Mouse (Mus musculus) hindbrain, embryonic 15.5 days (tissue): ENCODE measurements around the gene Acot2. TPM values are rescaled to one million over a fixed set of nuclear protein-coding genes. Genes with fewer than 3 reads are reported as not detected.

ENCODE experiments used
- ATAC-seq: fragments of 200-750 bp; cut with Nextera tagmentation; 2 replicates; pipeline ENCODE4 v1.8.0; 2017; ENCODE audit warnings: low read depth, moderate number of reproducible peaks, moderate TSS enrichment; ENCODE audit not compliant: low FRiP score
- H3K27ac ChIP-seq: fragments of 300-500 bp; sonication (generic); replicated peaks from 2 replicates; pipeline ENCODE4 v1.5.1; 2015; ENCODE audit warnings: mild to moderate bottlenecking, inconsistent platforms
- H3K27me3 ChIP-seq: fragments of 300-500 bp; sonication (generic); 2 replicates; pipeline ENCODE4 v1.6.1; 2015; ENCODE audit warnings: control low read depth, inconsistent platforms
- H3K36me3 ChIP-seq: fragments of 300-500 bp; sonication (generic); 2 replicates; pipeline ENCODE4 v1.6.1; 2015; ENCODE audit warnings: control low read depth, inconsistent platforms
- H3K4me1 ChIP-seq: fragments of 300-500 bp; sonication (generic); replicated peaks from 2 replicates; pipeline ENCODE4 v1.6.1; 2015; ENCODE audit warnings: control low read depth, inconsistent platforms
- H3K4me2 ChIP-seq: fragments of 300-500 bp; sonication (generic); 2 replicates; pipeline ENCODE4 v1.6.1; 2015; ENCODE audit warnings: moderate library complexity, mild to moderate bottlenecking, inconsistent platforms
- H3K4me3 ChIP-seq: fragments of 300-500 bp; sonication (generic); 2 replicates; pipeline ENCODE4 v1.5.1; 2015; ENCODE audit warnings: mild to moderate bottlenecking, inconsistent platforms
- H3K9ac ChIP-seq: fragments of 300-500 bp; sonication (generic); 2 replicates; pipeline ENCODE4 v1.6.1; 2015; ENCODE audit warnings: inconsistent platforms
- H3K9me3 ChIP-seq: fragments of 300-500 bp; sonication (generic); 2 replicates; pipeline ENCODE4 v1.6.1; 2016; ENCODE audit warnings: control low read depth, inconsistent platforms
- WGBS: fragments of 180-500 bp; shearing (Covaris S2); methylation state at CpG from one replicate; pipeline ENCODE4 v1.1.7; 2015; 5-methylcytosine and 5-hydroxymethylcytosine counted together
- polyA plus RNA-seq: library from polyadenylated mRNA; unstranded; fragments of >200 nt; fragmentation: Nextera tagmentation; extraction: Ambion mirVana; gene quantifications from 2 replicates; pipeline ENCODE4 v1.2.1, GENCODE M21; 2015

The Acot2 gene
- polyA plus RNA-seq, 1 experiment from 2014 or later: 16.9 TPM

- peaks cover 33% of the 10 kb centered on the region for H3K4me1 ChIP-seq
- H3K9me3 ChIP-seq: no peaks in the 10 kb centered on the region
- peak overlapping the region; percentile 86; the same call in 1 of the 2 replicates for H3K27ac ChIP-seq
- H3K4me2 ChIP-seq: peak overlapping the region; percentile 85
- ATAC-seq: no peak
- H3K4me3 ChIP-seq: peak overlapping the region; percentile 98
- H3K36me3 ChIP-seq: peaks cover 9% of the 10 kb centered on the region
- no peaks in the 10 kb centered on the region for H3K27me3 ChIP-seq
- 68% methylated on average over 32 of the region's 32 CpGs for WGBS
- H3K9ac ChIP-seq: peak overlapping the region; percentile 65
These were observed 35.7 kb upstream of the Acot2 start for GRCm38 (mm10) chr12:83951711-83952575.

GRCm38 (mm10) chr12:83958278-83958677, 29.4 kb upstream of the Acot2 start:
- H3K4me2 ChIP-seq: no peak overlapping the region
- no peak for ATAC-seq
- WGBS: 94% methylated on average over 9 of the region's 9 CpGs

GRCm38 (mm10) chr12:83965235-83965634, 22.4 kb upstream of the Acot2 start:
- 87% methylated on average over 7 of the region's 7 CpGs for WGBS
- Histone ChIP-seq H3K9ac (no peak overlapping the region), H3K4me1 (no peaks in the 10 kb centered on the region), H3K27me3 (no peaks in the 10 kb centered on the region), H3K9me3 (no peaks in the 10 kb centered on the region), H3K4me3 (no peak overlapping the region), H3K36me3 (no peaks in the 10 kb centered on the region), H3K4me2 (no peak overlapping the region), H3K27ac (no peak overlapping the region)
- ATAC-seq: no peak

More at GRCm38 (mm10) chr12:83958278-83958677, 29.4 kb upstream of the Acot2 start:
- Histone ChIP-seq H3K4me1 (peaks cover 5% of the 10 kb centered on the region), H3K27ac (no peak overlapping the region), H3K9me3 (no peaks in the 10 kb centered on the region), H3K36me3 (peaks cover 6% of the 10 kb centered on the region), H3K9ac (no peak overlapping the region), H3K4me3 (no peak overlapping the region), H3K27me3 (no peaks in the 10 kb centered on the region)

GRCm38 (mm10) chr12:83972117-83972516, 15.5 kb upstream of the Acot2 start:
- Histone ChIP-seq H3K9ac (no peak overlapping the region), H3K36me3 (no peaks in the 10 kb centered on the region), H3K27ac (no peak overlapping the region), H3K4me2 (no peak overlapping the region), H3K9me3 (no peaks in the 10 kb centered on the region), H3K4me1 (no peaks in the 10 kb centered on the region), H3K4me3 (no peak overlapping the region), H3K27me3 (no peaks in the 10 kb centered on the region)
- WGBS: 76% methylated on average over 2 of the region's 2 CpGs
- ATAC-seq: no peak

- ATAC-seq: no peak
- H3K36me3 ChIP-seq: no peaks in the 10 kb centered on the region
- no peak overlapping the region for H3K4me2 ChIP-seq
- H3K9me3 ChIP-seq: no peaks in the 10 kb centered on the region
- 89% methylated on average over 6 of the region's 6 CpGs for WGBS
- H3K27me3 ChIP-seq: no peaks in the 10 kb centered on the region
- H3K4me3 ChIP-seq: no peak overlapping the region
- H3K4me1 ChIP-seq: no peaks in the 10 kb centered on the region
- no peak overlapping the region for H3K9ac ChIP-seq
- no peak overlapping the region for H3K27ac ChIP-seq
These were observed 8.8 kb upstream of the Acot2 start for GRCm38 (mm10) chr12:83978862-83979261.

- Histone ChIP-seq H3K9me3 (no peaks in the 10 kb centered on the region), H3K27ac (no peak overlapping the region), H3K27me3 (no peaks in the 10 kb centered on the region), H3K4me3 (no peak overlapping the region), H3K4me2 (no peak overlapping the region), H3K36me3 (no peaks in the 10 kb centered on the region), H3K4me1 (no peaks in the 10 kb centered on the region), H3K9ac (no peak overlapping the region)
- no peak for ATAC-seq
- 93% methylated on average over 4 of the region's 4 CpGs for WGBS
These were observed 6.0 kb upstream of the Acot2 start for GRCm38 (mm10) chr12:83981615-83982014.

- H3K27me3 ChIP-seq: no peaks in the 10 kb centered on the region
- H3K4me1 ChIP-seq: peaks cover 9% of the 10 kb centered on the region
- no peak for ATAC-seq
- H3K9me3 ChIP-seq: no peaks in the 10 kb centered on the region
- H3K36me3 ChIP-seq: no peaks in the 10 kb centered on the region
- no peak within 1 kb of the TSS for H3K4me2 ChIP-seq
- 82% methylated on average over 4 of the region's 4 CpGs for WGBS
- H3K4me3 ChIP-seq: no peak within 1 kb of the TSS
- no peak within 1 kb of the TSS for H3K27ac ChIP-seq
- H3K9ac ChIP-seq: no peak within 1 kb of the TSS
These were observed 2.9 kb upstream of the Acot2 start, which contains the start of gene Heatr4 for GRCm38 (mm10) chr12:83984752-83985151. Gene Heatr4, minus strand, starts transcription at chr12:83984852.

- Histone ChIP-seq H3K4me2 (peak overlapping the region; percentile 62), H3K27me3 (no peaks in the 10 kb centered on the region), H3K27ac (peak overlapping the region; percentile 91), H3K9me3 (no peaks in the 10 kb centered on the region), H3K4me3 (peak overlapping the region; percentile 60), H3K9ac (peak overlapping the region; percentile 72; the same call in 1 of the 2 replicates), H3K4me1 (peaks cover 9% of the 10 kb centered on the region), H3K36me3 (no peaks in the 10 kb centered on the region)
- ATAC-seq: no peak
- WGBS: 36% methylated on average over 8 of the region's 8 CpGs
These were observed 449 bp upstream of the Acot2 start for GRCm38 (mm10) chr12:83987242-83987582.

- Histone ChIP-seq H3K4me1 (peaks cover 9% of the 10 kb centered on the region), H3K9me3 (no peaks in the 10 kb centered on the region), H3K27me3 (no peaks in the 10 kb centered on the region), H3K4me2 (peak overlapping the region; percentile 62), H3K27ac (peak overlapping the region; percentile 91), H3K4me3 (peak overlapping the region; percentile 60), H3K9ac (peak overlapping the region; percentile 72), H3K36me3 (no peaks in the 10 kb centered on the region)
- ATAC-seq: no peak
- WGBS: 76% methylated on average over 4 of the region's 4 CpGs
These were observed 822 bp downstream of the Acot2 start for GRCm38 (mm10) chr12:83988483-83988882.

GRCm38 (mm10) chr12:83989378-83989777, 1.7 kb downstream of the Acot2 start:
- Histone ChIP-seq H3K36me3 (no peaks in the 10 kb centered on the region), H3K9ac (no peak overlapping the region), H3K9me3 (no peaks in the 10 kb centered on the region), H3K27ac (no peak overlapping the region), H3K4me2 (0 out of 2 replicates have a peak overlapping the region, but pooled peaks have one; percentile 62), H3K4me1 (peaks cover 9% of the 10 kb centered on the region), H3K4me3 (no peak overlapping the region), H3K27me3 (no peaks in the 10 kb centered on the region)
- WGBS: 98% methylated on average over 4 of the region's 4 CpGs
- no peak for ATAC-seq

- Histone ChIP-seq H3K9me3 (no peaks in the 10 kb centered on the region), H3K4me3 (no peak overlapping the region), H3K27me3 (no peaks in the 10 kb centered on the region), H3K36me3 (no peaks in the 10 kb centered on the region), H3K4me1 (no peaks in the 10 kb centered on the region), H3K9ac (no peak overlapping the region), H3K27ac (no peak overlapping the region), H3K4me2 (no peak overlapping the region)
- no peak for ATAC-seq
- WGBS: 52% methylated on average over 2 of the region's 2 CpGs
These were observed 9.6 kb downstream of the Acot2 start for GRCm38 (mm10) chr12:83997221-83997620.

GRCm38 (mm10) chr12:83998341-83999107, 10.9 kb downstream of the Acot2 start:
- H3K4me3 ChIP-seq: no peak overlapping the region
- H3K36me3 ChIP-seq: no peaks in the 10 kb centered on the region
- no peak overlapping the region for H3K9ac ChIP-seq
- ATAC-seq: no peak
- peak overlapping the region; percentile 38; the same call in 1 of the 2 replicates for H3K27ac ChIP-seq
- H3K27me3 ChIP-seq: no peaks in the 10 kb centered on the region
- H3K4me2 ChIP-seq: no peak overlapping the region
- H3K9me3 ChIP-seq: no peaks in the 10 kb centered on the region
- H3K4me1 ChIP-seq: no peaks in the 10 kb centered on the region
- 60% methylated on average over 11 of the region's 11 CpGs for WGBS
